18 mouse cellular contexts compared by ENCODE assay signal in the genomic region with DNA sequence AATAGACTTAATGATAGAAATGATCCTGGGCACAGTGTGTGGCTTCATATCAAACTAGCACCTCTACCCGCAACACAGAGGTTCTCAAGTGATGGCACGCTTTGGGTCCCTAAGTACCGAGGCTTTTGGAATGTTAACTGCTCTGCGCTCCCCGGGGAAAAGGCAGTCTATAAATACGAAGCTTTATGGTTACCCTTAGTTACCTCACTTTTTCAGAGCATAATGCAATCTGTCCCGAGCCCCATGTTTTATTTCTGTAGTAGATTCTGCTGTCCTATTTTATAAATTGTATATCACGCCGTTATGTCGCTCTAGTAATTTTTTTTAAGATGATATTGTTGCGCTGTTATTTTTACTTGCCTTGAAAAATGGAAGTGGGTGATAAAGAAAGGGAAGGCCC.
"Had no signal": no experiment of that assay in that cellular context is flagged by ENCODE, and none has a peak within 500 bp of the region (broad histone marks: within the 10 kb centered on the region; RNA-seq: fewer than 3 reads in every experiment).

No protein-coding gene starts in this region.

- H3K4me3 ChIP-seq: myocyte; neural tube, embryonic 13.5 days; neural tube, embryonic 15.5 days had no signal

- H3K27me3 ChIP-seq: neural tube, embryonic 13.5 days; neural tube, embryonic 15.5 days had no signal

- DNase-seq: lung, adult 18-20 months; lung, embryonic 14.5 days; lung, postnatal 10 days; lung, postnatal 4 days; midbrain, embryonic 14.5 days; retina, postnatal 1 day; right cerebral cortex, adult 18-20 months; right cerebral cortex, postnatal 25 days; right cerebral cortex, postnatal 4 days; spleen, adult 18-20 months; thymus, adult 18-20 months; thymus, postnatal 14 days; thymus, postnatal 36 days had no signal

- H3K27ac ChIP-seq: neural tube, embryonic 13.5 days; neural tube, embryonic 15.5 days had no signal

- H3K9me3 ChIP-seq: neural tube, embryonic 13.5 days; neural tube, embryonic 15.5 days had no signal

- ATAC-seq: midbrain, embryonic 16.5 days had no signal

- H3K9ac ChIP-seq: lung, embryonic 14.5 days; neural tube, embryonic 13.5 days; neural tube, embryonic 15.5 days had no signal

- H3K36me3 ChIP-seq: neural tube, embryonic 15.5 days had no signal

- H3K4me2 ChIP-seq: lung, embryonic 14.5 days; midbrain, embryonic 11.5 days; neural tube, embryonic 13.5 days; neural tube, embryonic 15.5 days had no signal
